Mouse (Mus musculus): ENCODE results near the gene Scarf1. TPM values are rescaled to one million over a fixed set of nuclear protein-coding genes. Genes with fewer than 3 reads are reported as not detected.

Gene Scarf1
- polyA plus RNA-seq, 1 experiment: 0.11 TPM

- Histone ChIP-seq H3K27me3 (ENCODE audit: control insufficient read depth, insufficient read depth, insufficient read length) (no peaks in the 10 kb centered on the region), H3K36me3 (ENCODE audit: control insufficient read depth, insufficient read depth) (no peaks in the 10 kb centered on the region), H3ac (ENCODE audit: control insufficient read depth, insufficient read length, low read depth) (no peak overlapping the region), H3K79me3 (ENCODE audit: low read depth) (no peaks in the 10 kb centered on the region), H3K79me2 (ENCODE audit: control insufficient read depth, insufficient read depth) (no peaks in the 10 kb centered on the region), H3K4me3 (ENCODE audit: insufficient read depth, poor library complexity, severe bottlenecking) (no peak overlapping the region)
- no peak for TF ChIP-seq CTCF (IDR thresholded peaks at IDR 0.05; ENCODE audit: control insufficient read depth, insufficient read depth, insufficient read length)
- no peak for TF ChIP-seq CEBPB (IDR thresholded peaks at IDR 0.05; ENCODE audit: low read depth)
- no peak for TF ChIP-seq MAX (IDR thresholded peaks at IDR 0.05)
- TF ChIP-seq USF1 (IDR thresholded peaks at IDR 0.05; ENCODE audit: low read depth): no peak
- no peak for TF ChIP-seq FOSL1 (IDR thresholded peaks at IDR 0.05; ENCODE audit: insufficient read depth, low read length, poor library complexity, severe bottlenecking)
- no peak for TF ChIP-seq MYOG (IDR thresholded peaks at IDR 0.05; ENCODE audit: control insufficient read depth, extremely low read depth, insufficient read length)
Observed at GRCm38 (mm10) chr11:75557142-75557541, 43.8 kb downstream of the Scarf1 start.

- Histone ChIP-seq H3ac (ENCODE audit: control insufficient read depth, insufficient read length, low read depth) (no peak overlapping the region), H3K36me3 (ENCODE audit: control insufficient read depth, insufficient read depth) (no peaks in the 10 kb centered on the region), H3K79me3 (ENCODE audit: low read depth) (no peaks in the 10 kb centered on the region), H3K27me3 (ENCODE audit: control insufficient read depth, insufficient read depth, insufficient read length) (no peaks in the 10 kb centered on the region), H3K4me3 (ENCODE audit: insufficient read depth, poor library complexity, severe bottlenecking) (no peak overlapping the region), H3K79me2 (ENCODE audit: control insufficient read depth, insufficient read depth) (no peaks in the 10 kb centered on the region)
- TF ChIP-seq MYOD1 (IDR thresholded peaks at IDR 0.05; ENCODE audit: control insufficient read depth, insufficient read length, low read depth): no peak
Observed at GRCm38 (mm10) chr11:75558101-75558500, 44.8 kb downstream of the Scarf1 start.

- Histone ChIP-seq H3K27me3 (ENCODE audit: control insufficient read depth, insufficient read depth, insufficient read length) (no peaks in the 10 kb centered on the region), H3K36me3 (ENCODE audit: control insufficient read depth, insufficient read depth) (no peaks in the 10 kb centered on the region), H3K79me2 (ENCODE audit: control insufficient read depth, insufficient read depth) (no peaks in the 10 kb centered on the region), H3K4me3 (ENCODE audit: insufficient read depth, poor library complexity, severe bottlenecking) (no peak overlapping the region), H3ac (ENCODE audit: control insufficient read depth, insufficient read length, low read depth) (no peak overlapping the region), H3K79me3 (ENCODE audit: low read depth) (no peaks in the 10 kb centered on the region)
- TF ChIP-seq FOSL1 (IDR thresholded peaks at IDR 0.05; ENCODE audit: insufficient read depth, low read length, poor library complexity, severe bottlenecking): no peak
- TF ChIP-seq USF1 (IDR thresholded peaks at IDR 0.05; ENCODE audit: low read depth): no peak
- TF ChIP-seq MYOD1 (IDR thresholded peaks at IDR 0.05; ENCODE audit: control insufficient read depth, insufficient read length, low read depth): no peak
- no peak for TF ChIP-seq MAX (IDR thresholded peaks at IDR 0.05)
- no peak for TF ChIP-seq CEBPB (IDR thresholded peaks at IDR 0.05; ENCODE audit: low read depth)
- no peak for TF ChIP-seq CTCF (IDR thresholded peaks at IDR 0.05; ENCODE audit: control insufficient read depth, insufficient read depth, insufficient read length)
- TF ChIP-seq MYOG (IDR thresholded peaks at IDR 0.05; ENCODE audit: control insufficient read depth, extremely low read depth, insufficient read length): no peak
Observed at GRCm38 (mm10) chr11:75559870-75560504, 46.6 kb downstream of the Scarf1 start.

- TF ChIP-seq CEBPB (IDR thresholded peaks at IDR 0.05; ENCODE audit: low read depth) (no peak), MAX (IDR thresholded peaks at IDR 0.05) (no peak), USF1 (IDR thresholded peaks at IDR 0.05; ENCODE audit: low read depth) (no peak), CTCF (IDR thresholded peaks at IDR 0.05; ENCODE audit: control insufficient read depth, insufficient read depth, insufficient read length) (no peak), FOSL1 (IDR thresholded peaks at IDR 0.05; ENCODE audit: insufficient read depth, low read length, poor library complexity, severe bottlenecking) (no peak), MYOD1 (IDR thresholded peaks at IDR 0.05; ENCODE audit: control insufficient read depth, insufficient read length, low read depth) (no peak), MYOG (IDR thresholded peaks at IDR 0.05; ENCODE audit: control insufficient read depth, extremely low read depth, insufficient read length) (no peak)
- no peak overlapping the region for H3K4me3 ChIP-seq (ENCODE audit: insufficient read depth, poor library complexity, severe bottlenecking)
- no peaks in the 10 kb centered on the region for H3K27me3 ChIP-seq (ENCODE audit: control insufficient read depth, insufficient read depth, insufficient read length)
Observed at GRCm38 (mm10) chr11:75560530-75561409, 47.4 kb downstream of the Scarf1 start.

GRCm38 (mm10) chr11:75561410-75561791, 48.1 kb downstream of the Scarf1 start:
- TF ChIP-seq CTCF (IDR thresholded peaks at IDR 0.05; ENCODE audit: control insufficient read depth, insufficient read depth, insufficient read length) (no peak), CEBPB (IDR thresholded peaks at IDR 0.05; ENCODE audit: low read depth) (no peak), MYOD1 (IDR thresholded peaks at IDR 0.05; ENCODE audit: control insufficient read depth, insufficient read length, low read depth) (no peak)
- H3ac ChIP-seq (ENCODE audit: control insufficient read depth, insufficient read length, low read depth): no peak overlapping the region
- no peak overlapping the region for H3K4me3 ChIP-seq (ENCODE audit: insufficient read depth, poor library complexity, severe bottlenecking)
- H3K79me2 ChIP-seq (ENCODE audit: control insufficient read depth, insufficient read depth): no peaks in the 10 kb centered on the region
- no peaks in the 10 kb centered on the region for H3K79me3 ChIP-seq (ENCODE audit: low read depth)
- no peaks in the 10 kb centered on the region for H3K27me3 ChIP-seq (ENCODE audit: control insufficient read depth, insufficient read depth, insufficient read length)
- no peaks in the 10 kb centered on the region for H3K36me3 ChIP-seq (ENCODE audit: control insufficient read depth, insufficient read depth)

More at GRCm38 (mm10) chr11:75560530-75561409, 47.4 kb downstream of the Scarf1 start:
- no peaks in the 10 kb centered on the region for H3K79me2 ChIP-seq (ENCODE audit: control insufficient read depth, insufficient read depth)
- no peaks in the 10 kb centered on the region for H3K79me3 ChIP-seq (ENCODE audit: low read depth)
- no peaks in the 10 kb centered on the region for H3K36me3 ChIP-seq (ENCODE audit: control insufficient read depth, insufficient read depth)
- no peak overlapping the region for H3ac ChIP-seq (ENCODE audit: control insufficient read depth, insufficient read length, low read depth)

- H3K79me2 ChIP-seq (ENCODE audit: control insufficient read depth, insufficient read depth): no peaks in the 10 kb centered on the region
- TF ChIP-seq MAX (IDR thresholded peaks at IDR 0.05): no peak
- peak; percentile 68 for TF ChIP-seq CTCF (IDR thresholded peaks at IDR 0.05; ENCODE audit: control insufficient read depth, insufficient read depth, insufficient read length)
- H3K4me3 ChIP-seq (ENCODE audit: insufficient read depth, poor library complexity, severe bottlenecking): no peak overlapping the region
- no peaks in the 10 kb centered on the region for H3K27me3 ChIP-seq (ENCODE audit: control insufficient read depth, insufficient read depth, insufficient read length)
- H3K36me3 ChIP-seq (ENCODE audit: control insufficient read depth, insufficient read depth): no peaks in the 10 kb centered on the region
- no peaks in the 10 kb centered on the region for H3K79me3 ChIP-seq (ENCODE audit: low read depth)
- H3ac ChIP-seq (ENCODE audit: control insufficient read depth, insufficient read length, low read depth): no peak overlapping the region
Observed at GRCm38 (mm10) chr11:75562840-75563239, 49.5 kb downstream of the Scarf1 start.
